Mouse (Mus musculus): ENCODE measurements at regions not wholly inside any gene's neighbourhood (a gene's known extent, or its start where the extent isn't known, plus 50 kb on each side); places are given as distances from the start of the nearest gene placed in this dataset.

DNA sequence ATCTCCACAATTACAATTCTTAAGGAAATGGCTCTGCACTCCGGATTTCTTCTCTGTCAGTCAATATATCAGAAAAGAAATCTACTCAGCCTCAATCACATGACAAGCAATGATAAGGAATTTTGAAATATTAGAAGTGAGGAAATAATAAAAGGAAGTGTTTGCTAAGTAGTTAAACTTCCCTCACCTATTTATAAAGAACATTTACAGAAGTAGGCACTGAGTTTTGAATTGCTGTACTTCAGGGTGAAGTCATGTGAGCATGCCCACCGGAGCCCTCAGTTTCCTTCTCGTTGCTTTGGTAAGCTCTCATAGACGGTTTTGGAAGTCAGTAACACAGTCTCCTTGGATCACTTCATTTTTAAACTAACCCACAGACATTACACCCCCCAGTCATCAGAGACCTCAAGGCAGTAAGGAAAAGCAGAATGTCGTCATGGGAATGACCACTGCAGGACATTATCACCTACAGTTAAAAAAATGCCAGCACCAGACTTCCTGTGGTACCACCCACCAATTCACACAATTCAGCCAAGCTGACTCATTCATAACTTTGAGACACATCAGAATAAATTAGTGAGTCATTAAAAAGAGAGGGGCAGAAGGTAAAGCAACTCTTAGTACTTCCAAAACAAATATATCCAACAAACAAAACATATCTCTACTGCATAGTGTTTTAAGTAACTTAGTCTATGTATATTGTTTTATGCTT, 541.6 kb upstream of the Hsf2 start:
- TF ChIP-seq CTCF (IDR thresholded peaks at IDR 0.05 in 2 of 3, conservative IDR thresholded peaks at IDR 0.05 in 1 of 3; ENCODE audit: control insufficient read depth in 1 of 3, insufficient read depth in 1 of 3, low read depth in 2 of 3, low read length in 3 of 3, poor library complexity in 1 of 3, severe bottlenecking in 1 of 3) (no peak), HCFC1 (IDR thresholded peaks at IDR 0.05; ENCODE audit: low read depth, low read length) (no peak), KAT2A (conservative IDR thresholded peaks at IDR 0.05; ENCODE audit: low read depth, low read length) (no peak), TAL1 (IDR thresholded peaks at IDR 0.05; ENCODE audit: low read length) (no peak), POLR2A (IDR thresholded peaks at IDR 0.05; ENCODE audit: control insufficient read depth in 1 of 2, insufficient read depth in 1 of 2, low read depth in 1 of 2, low read length in 2 of 2, poor library complexity in 1 of 2) (no peak), MXI1 (IDR thresholded peaks at IDR 0.05; ENCODE audit: low read depth, low read length) (no peak), USF1 (IDR thresholded peaks at IDR 0.05; ENCODE audit: low read depth, low read length) (no peak), GATA1 (IDR thresholded peaks at IDR 0.05; ENCODE audit: low read depth, low read length) (no peak)
